Mouse (Mus musculus): ENCODE results near the gene Bak1. TPM values are rescaled to one million over a fixed set of nuclear protein-coding genes. Genes with fewer than 3 reads are reported as not detected.
"Not testable (repeated sequence)": the region's sequence is repeated elsewhere in the genome, so short reads cannot be mapped to it uniquely, and the experiment has no call there.

The Bak1 gene
- polyA plus RNA-seq, 3 experiments from 2014 or later = 5.1 to 23.3 (median 6.8) TPM

- ATAC-seq = no peak
These were observed 49.4 kb downstream of the Bak1 start for GRCm38 (mm10) chr17:26979426-26979825.

GRCm38 (mm10) chr17:26977354-26977753 is 51.5 kb downstream of the Bak1 start:
- ATAC-seq = not testable (repeated sequence)

GRCm38 (mm10) chr17:26975415-26975814 is 53.4 kb downstream of the Bak1 start:
- no peak for ATAC-seq

GRCm38 (mm10) chr17:26974547-26974946 is 54.3 kb downstream of the Bak1 start:
- no peak for ATAC-seq

GRCm38 (mm10) chr17:26972703-26973574 is 55.9 kb downstream of the Bak1 start, which contains the start of gene Zbtb9:
Gene Zbtb9 (plus strand): TSS chr17:26973167.
- ATAC-seq = peak; percentile 99

GRCm38 (mm10) chr17:26972107-26972506 is 56.7 kb downstream of the Bak1 start:
- no peak for ATAC-seq

GRCm38 (mm10) chr17:26971247-26971905 is 57.4 kb downstream of the Bak1 start:
- ATAC-seq = no peak

- no peak for ATAC-seq
These were observed 58.6 kb downstream of the Bak1 start for GRCm38 (mm10) chr17:26970221-26970620.

Other genes with a start within 250 kb of the Bak1 start
- gene Bnip1, start 247.9 kb downstream of the Bak1 start, polyA plus RNA-seq (2017; shearing (Covaris generic)) = 10 to 100 TPM; 37.8 to 39.2 (median 38.1) TPM
- not detected for gene Nkx2-5, start 184.0 kb downstream of the Bak1 start, polyA plus RNA-seq (2017; shearing (Covaris generic))
- gene Kifc5b, start 111.9 kb downstream of the Bak1 start, polyA plus RNA-seq (2017; shearing (Covaris generic)) = 1 to 10 TPM; 1.2 to 5.3 (median 4.0) TPM
- 10 to 100 TPM in 2 of 3 experiments, 1 to 10 TPM in 1; 8.2 to 17.5 (median 14.2) TPM for gene Phf1, start 96.0 kb downstream of the Bak1 start, polyA plus RNA-seq (2017; shearing (Covaris generic))
- gene Cuta, start 89.4 kb downstream of the Bak1 start, polyA plus RNA-seq (2017; shearing (Covaris generic)) = 100 to 1,000 TPM; 132 to 166 (median 135) TPM
- not detected for gene Syngap1, start 87.8 kb downstream of the Bak1 start, polyA plus RNA-seq (2017; shearing (Covaris generic))
- 10 to 100 TPM in 1 of 3 experiments, 1 to 10 TPM in 2; 9.0 to 11.1 (median 9.3) TPM for gene Zbtb9, start 55.8 kb downstream of the Bak1 start, polyA plus RNA-seq (2017; shearing (Covaris generic))
- 1 to 10 TPM; 3.9 to 8.2 (median 7.1) TPM for gene Itpr3, start 28.3 kb upstream of the Bak1 start, polyA plus RNA-seq (2017; shearing (Covaris generic))
- 100 to 1,000 TPM; 123 to 139 (median 128) TPM for gene Uqcc2, start 104.9 kb upstream of the Bak1 start, polyA plus RNA-seq (2017; shearing (Covaris generic))
- gene Ip6k3, start 138.8 kb upstream of the Bak1 start, polyA plus RNA-seq (2017; shearing (Covaris generic)) = not detected
- 10 to 100 TPM in 2 of 3 experiments, 1 to 10 TPM in 1; 9.2 to 13.0 (median 11.9) TPM for gene Lemd2, start 175.5 kb upstream of the Bak1 start, polyA plus RNA-seq (2017; shearing (Covaris generic))

Data from inflammation-experienced regulatory T-cells, adult 6 months (primary cell).